Mouse (Mus musculus): ENCODE measurements around the gene Nelfa. TPM values are rescaled to one million over a fixed set of nuclear protein-coding genes. Genes with fewer than 3 reads are reported as not detected.

Gene Nelfa
- total RNA-seq, 2 experiments from 2014 or later, result 23.3 to 24.3 TPM

Small RNAs within 50 kb of the gene (microRNA-seq; reads per million reads assigned to microRNA genes)
- gene Mir7024, result 3.0 reads per million, percentile 1 among the genes with 10 or more reads in this experiment

Other genes starting within 250 kb of the Nelfa start
- 10 to 100 TPM; 59.3 to 59.7 TPM for gene Fgfr3, start 214.7 kb downstream of the Nelfa start, total RNA-seq (2021)
- 100 to 1,000 TPM; 101 to 110 TPM for gene Letm1, start 153.6 kb downstream of the Nelfa start, total RNA-seq (2021)
- 100 to 1,000 TPM; 223 to 230 TPM for gene Nsd2, start 115.7 kb downstream of the Nelfa start, total RNA-seq (2021)
- gene Gm1673, start 47.0 kb upstream of the Nelfa start, total RNA-seq (2021), result 100 to 1,000 TPM; 238 to 239 TPM
- gene Nat8l, start 59.6 kb upstream of the Nelfa start, total RNA-seq (2021), result 10 to 100 TPM; 40.4 to 41.3 TPM
- 1 to 10 TPM in 1 of 2 experiments, under 1 TPM in 1; 0.68 to 1.7 TPM for gene Poln, start 233.0 kb upstream of the Nelfa start, total RNA-seq (2021)
- 1 to 10 TPM; 5.8 to 7.4 TPM for gene Haus3, start 233.1 kb upstream of the Nelfa start, total RNA-seq (2021)